Mouse (Mus musculus) heart, postnatal 0 days (tissue): ENCODE data around the gene Dtd1. TPM values are rescaled to one million over a fixed set of nuclear protein-coding genes. Genes with fewer than 3 reads are reported as not detected.

Experiments
- ATAC-seq: fragments of 200-750 bp; cut with Nextera tagmentation; 2 replicates; pipeline ENCODE4 v1.8.0; 2017; ENCODE audit warnings: low read depth, moderate number of reproducible peaks, moderate library complexity; ENCODE audit not compliant: insufficient read depth
- DNase-seq: peaks from one replicate; pipeline ENCODE4 v3.0.0-alpha.2; 2016; ENCODE audit warnings: low spot score
- H3K27ac ChIP-seq: fragments of 300-500 bp; sonication (generic); 2 replicates; pipeline ENCODE4 v1.5.1; 2014; ENCODE audit warnings: low read depth, mild to moderate bottlenecking
- H3K27me3 ChIP-seq: fragments of 300-500 bp; sonication (generic); 2 replicates; pipeline ENCODE4 v1.6.1; 2014; ENCODE audit warnings: low read length, mixed read lengths; ENCODE audit not compliant: control insufficient read depth, insufficient read depth
- H3K36me3 ChIP-seq: fragments of 300-500 bp; sonication (generic); replicated peaks from 2 replicates; pipeline ENCODE4 v1.6.1; 2014; ENCODE audit warnings: low read length, mixed read lengths; ENCODE audit not compliant: control insufficient read depth, insufficient read depth
- H3K4me1 ChIP-seq: fragments of 300-500 bp; sonication (generic); 2 replicates; pipeline ENCODE4 v1.6.1; 2014; ENCODE audit warnings: antibody characterized with exemption; ENCODE audit not compliant: control insufficient read depth, insufficient read depth
- H3K4me2 ChIP-seq: fragments of 300-500 bp; sonication (generic); 2 replicates; pipeline ENCODE4 v1.6.1; 2014; ENCODE audit warnings: low read depth, mild to moderate bottlenecking, low read length, moderate library complexity
- H3K4me3 ChIP-seq: fragments of 300-500 bp; sonication (generic); 2 replicates; pipeline ENCODE4 v1.5.1; 2014; ENCODE audit warnings: low read depth, low read length
- H3K9ac ChIP-seq: fragments of 300-500 bp; sonication (generic); replicated peaks from 2 replicates; pipeline ENCODE4 v1.6.1; 2014; ENCODE audit warnings: low read depth, low read length, mixed read lengths
- H3K9me3 ChIP-seq: fragments of 300-500 bp; sonication (generic); replicated peaks from 2 replicates; pipeline ENCODE4 v1.6.1; 2016; ENCODE audit warnings: low read length; ENCODE audit not compliant: control insufficient read depth
- CTCF ChIP-seq: IDR thresholded peaks from 2 replicates; pipeline ENCODE4 v1.5.1; 2016; ENCODE audit warnings: antibody characterized with exemption, control low read depth, low read depth
- EP300 ChIP-seq: IDR thresholded peaks from 2 replicates; pipeline ENCODE4 v1.6.1; 2016; ENCODE audit warnings: antibody characterized with exemption, low read depth
- WGBS: fragments of 180-500 bp; shearing (Covaris S2); extraction: QIAGEN DNeasy Blood & Tissue Kit; methylation state at CpG from one replicate; pipeline ENCODE4 v1.1.7; 2014; 5-methylcytosine and 5-hydroxymethylcytosine counted together
- polyA plus RNA-seq: library from polyadenylated mRNA; unstranded; fragments of >200 nt; fragmentation: Nextera tagmentation; extraction: Ambion mirVana; gene quantifications from 2 replicates; pipeline ENCODE4 v1.2.1, GENCODE M21; 2015
- total RNA-seq: library from RNA; depleted of rRNA; stranded (reverse); fragments of >200 nt; gene quantifications from 2 replicates; pipeline ENCODE4 v1.2.3, GENCODE M21; 2014; ENCODE audit warnings: low replicate concordance

Gene Dtd1
- total and polyA plus RNA-seq, 2 experiments from 2014 or later, result 24.2 to 29.2 TPM

- no peak overlapping the region for H3K4me3 ChIP-seq
- H3K27me3 ChIP-seq, result no peaks in the 10 kb centered on the region; the same call in 1 of the 2 replicates
- H3K4me1 ChIP-seq, result 0 out of 2 replicates have a peak, but pooled peaks cover 5% of the 10 kb centered on the region
- DNase-seq, result no peak
- no peaks in the 10 kb centered on the region for H3K36me3 ChIP-seq
- H3K9ac ChIP-seq, result no peak overlapping the region
- H3K4me2 ChIP-seq, result no peak overlapping the region
- H3K27ac ChIP-seq, result no peak overlapping the region
- 68% methylated on average over 3 of the region's 3 CpGs for WGBS
- no peak for ATAC-seq
- TF ChIP-seq CTCF, result no peak
- no peak for TF ChIP-seq EP300
- H3K9me3 ChIP-seq, result no peaks in the 10 kb centered on the region
Measured at GRCm38 (mm10) chr2:144679394-144679793, 79.7 kb downstream of the Dtd1 start.

GRCm38 (mm10) chr2:144692219-144692732 is 92.6 kb downstream of the Dtd1 start:
- Histone ChIP-seq H3K4me3 (no peak overlapping the region), H3K4me1 (no peaks in the 10 kb centered on the region), H3K9me3 (no peaks in the 10 kb centered on the region), H3K36me3 (no peaks in the 10 kb centered on the region), H3K4me2 (no peak overlapping the region), H3K27me3 (no peaks in the 10 kb centered on the region), H3K27ac (no peak overlapping the region), H3K9ac (no peak overlapping the region)
- ATAC-seq, result no peak
- no peak for DNase-seq
- 77% methylated on average over 8 of the region's 8 CpGs for WGBS
- no peak for TF ChIP-seq EP300
- peak; percentile 23; the same call in 1 of the 2 replicates for TF ChIP-seq CTCF

GRCm38 (mm10) chr2:144692777-144693176 is 93.1 kb downstream of the Dtd1 start:
- Histone ChIP-seq H3K9ac (no peak overlapping the region), H3K27me3 (no peaks in the 10 kb centered on the region), H3K36me3 (no peaks in the 10 kb centered on the region), H3K4me1 (no peaks in the 10 kb centered on the region), H3K9me3 (no peaks in the 10 kb centered on the region), H3K4me3 (no peak overlapping the region), H3K4me2 (no peak overlapping the region), H3K27ac (no peak overlapping the region)
- no peak for ATAC-seq
- no peak for TF ChIP-seq CTCF
- no peak for TF ChIP-seq EP300
- DNase-seq, result no peak
- WGBS, result 89% methylated on average over 2 of the region's 2 CpGs

GRCm38 (mm10) chr2:144694923-144695322 is 95.2 kb downstream of the Dtd1 start:
- Histone ChIP-seq H3K27me3 (no peaks in the 10 kb centered on the region), H3K9ac (no peak overlapping the region), H3K4me3 (no peak overlapping the region), H3K27ac (no peak overlapping the region), H3K4me2 (no peak overlapping the region), H3K36me3 (no peaks in the 10 kb centered on the region), H3K9me3 (no peaks in the 10 kb centered on the region), H3K4me1 (no peaks in the 10 kb centered on the region)
- no peak for ATAC-seq
- WGBS, result 63% methylated on average over 2 of the region's 2 CpGs
- no peak for TF ChIP-seq EP300
- TF ChIP-seq CTCF, result no peak
- no peak for DNase-seq

GRCm38 (mm10) chr2:144698046-144698445 is 98.3 kb downstream of the Dtd1 start:
- H3K36me3 ChIP-seq, result no peaks in the 10 kb centered on the region
- H3K27me3 ChIP-seq, result no peaks in the 10 kb centered on the region
- H3K4me1 ChIP-seq, result no peaks in the 10 kb centered on the region
- ATAC-seq, result no peak
- no peak for DNase-seq
- no peak overlapping the region for H3K9ac ChIP-seq
- no peak overlapping the region for H3K4me3 ChIP-seq
- no peaks in the 10 kb centered on the region for H3K9me3 ChIP-seq
- no peak overlapping the region for H3K27ac ChIP-seq
- TF ChIP-seq CTCF, result no peak
- no peak for TF ChIP-seq EP300
- WGBS, result 85% methylated on average over 12 of the region's 12 CpGs
- no peak overlapping the region for H3K4me2 ChIP-seq

- no peak for TF ChIP-seq EP300
- TF ChIP-seq CTCF, result no peak
- no peak for DNase-seq
- Histone ChIP-seq H3K9me3 (no peaks in the 10 kb centered on the region), H3K27ac (no peak overlapping the region), H3K4me2 (no peak overlapping the region), H3K27me3 (no peaks in the 10 kb centered on the region), H3K9ac (no peak overlapping the region), H3K4me1 (no peaks in the 10 kb centered on the region), H3K36me3 (no peaks in the 10 kb centered on the region), H3K4me3 (no peak overlapping the region)
- 79% methylated on average over 11 of the region's 11 CpGs for WGBS
- no peak for ATAC-seq
Measured at GRCm38 (mm10) chr2:144700608-144701007, 100.9 kb downstream of the Dtd1 start.
